Mouse (Mus musculus) left cerebral cortex, postnatal 25 days (tissue): ENCODE measurements around the gene Pde4d. TPM values are rescaled to one million over a fixed set of nuclear protein-coding genes. Genes with fewer than 3 reads are reported as not detected.

Experiments used
- DNase-seq, 2 experiments: peaks; one replicate each; pipeline ENCODE4 v3.0.0; 2022; ENCODE audit warnings: low spot score in 2 of 2, mixed read lengths in 1 of 2
- intact Hi-C: fragments of 180-260 bp; cut with DNase I; formaldehyde crosslinking; loops from one replicate; pipeline ENCODE4 v1.15.1; 2025
- total RNA-seq, 2 experiments: library from RNA; stranded (reverse); gene quantifications; 2 replicates each; pipeline ENCODE4 v1.2.3; 2021

Gene Pde4d
- total RNA-seq, 2 experiments from 2014 or later: 108 to 116 TPM

DNA sequence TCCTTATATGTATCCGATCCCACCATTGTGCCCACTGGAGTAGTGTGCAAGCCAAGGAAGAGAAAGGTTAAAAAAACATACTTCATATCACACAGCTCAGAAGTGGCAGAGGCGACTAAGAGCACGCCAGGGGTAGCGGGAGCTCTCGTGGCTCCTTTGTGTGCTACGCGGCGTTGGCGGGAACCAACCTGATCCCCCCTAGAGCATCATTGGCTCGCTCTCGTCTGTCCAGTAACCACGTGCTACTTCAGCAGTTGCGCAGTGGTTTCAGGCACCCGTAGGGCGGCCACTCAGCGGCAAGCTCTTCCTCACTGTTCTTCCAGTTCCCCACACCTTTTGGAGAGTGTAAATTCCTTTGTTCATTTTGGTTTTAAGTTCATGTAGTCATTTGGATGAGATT, 758.9 kb downstream of the Pde4d start:
- DNase-seq: no peak
- intact Hi-C loops: no loop called here

GRCm38 (mm10) chr13:109209413-109209812, 759.7 kb downstream of the Pde4d start:
- intact Hi-C loops: no loop called here
- no peak for DNase-seq

GRCm38 (mm10) chr13:109210403-109210802, 760.7 kb downstream of the Pde4d start:
- intact Hi-C loops: loop anchor here (5.0 to 10.0 kb wide), 5 partner anchors 93 to 1018 kb away; no protein-coding TSS in a partner anchor
- DNase-seq: peak; percentile 82 to 88

DNA sequence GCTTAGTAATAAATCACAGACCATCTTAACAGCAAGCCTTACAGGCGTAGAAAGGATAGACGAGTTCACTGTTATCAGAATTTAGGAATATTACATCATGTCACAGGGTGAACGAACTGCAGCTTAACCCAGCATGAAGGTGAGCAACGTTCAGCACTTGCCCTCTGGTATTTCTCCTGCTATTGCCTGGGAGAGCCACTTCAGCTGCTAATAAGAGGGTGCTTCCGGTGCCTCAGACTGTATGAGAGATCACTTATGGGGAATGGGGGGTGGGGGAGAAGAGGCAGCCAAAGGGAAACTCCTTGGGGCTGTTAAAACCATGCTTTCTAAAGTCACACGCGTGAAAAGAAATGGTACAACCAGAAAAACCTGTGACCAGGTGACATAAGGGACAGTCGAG, 761.7 kb downstream of the Pde4d start:
- no peak for DNase-seq
- intact Hi-C loops: loop anchor here (1.0 to 10.0 kb wide), 6 partner anchors 94 to 1019 kb away; no protein-coding TSS in a partner anchor

DNA sequence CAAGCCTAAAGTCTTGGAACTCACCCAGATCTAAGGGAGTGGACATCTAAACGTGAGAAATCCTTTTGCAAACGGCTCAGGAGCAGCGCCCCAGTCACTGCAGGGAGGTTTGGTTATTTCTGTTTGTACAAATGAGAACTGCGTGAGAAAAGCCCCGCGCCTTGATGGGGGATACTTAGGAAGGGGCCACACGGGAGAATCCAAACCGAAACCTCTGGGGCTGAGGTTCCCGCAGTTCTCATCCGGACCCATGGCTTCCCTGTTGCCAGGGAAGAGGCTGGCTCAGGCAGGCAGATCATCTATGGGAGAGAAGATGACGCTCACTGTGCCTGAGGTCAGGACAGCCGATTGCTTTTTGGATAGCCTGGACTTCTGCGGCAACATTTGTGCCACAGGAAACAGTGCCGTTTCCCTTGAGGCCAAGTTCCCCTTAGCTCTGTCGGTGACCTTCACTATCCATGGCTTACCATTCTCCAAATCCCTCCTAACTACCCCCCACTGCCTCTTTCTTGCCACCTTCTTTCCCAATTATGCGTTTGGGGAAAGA, 762.3 kb downstream of the Pde4d start:
- DNase-seq: no peak
- intact Hi-C loops: loop anchor here (1.0 to 10.0 kb wide), 7 partner anchors 95 to 1020 kb away; no protein-coding TSS in a partner anchor

GRCm38 (mm10) chr13:109212788-109213473, 763.2 kb downstream of the Pde4d start:
- intact Hi-C loops: loop anchor here (2.0 to 10.0 kb wide), 6 partner anchors 96 to 1021 kb away; no protein-coding TSS in a partner anchor
- peak; percentile 35 to 42 for DNase-seq

DNA sequence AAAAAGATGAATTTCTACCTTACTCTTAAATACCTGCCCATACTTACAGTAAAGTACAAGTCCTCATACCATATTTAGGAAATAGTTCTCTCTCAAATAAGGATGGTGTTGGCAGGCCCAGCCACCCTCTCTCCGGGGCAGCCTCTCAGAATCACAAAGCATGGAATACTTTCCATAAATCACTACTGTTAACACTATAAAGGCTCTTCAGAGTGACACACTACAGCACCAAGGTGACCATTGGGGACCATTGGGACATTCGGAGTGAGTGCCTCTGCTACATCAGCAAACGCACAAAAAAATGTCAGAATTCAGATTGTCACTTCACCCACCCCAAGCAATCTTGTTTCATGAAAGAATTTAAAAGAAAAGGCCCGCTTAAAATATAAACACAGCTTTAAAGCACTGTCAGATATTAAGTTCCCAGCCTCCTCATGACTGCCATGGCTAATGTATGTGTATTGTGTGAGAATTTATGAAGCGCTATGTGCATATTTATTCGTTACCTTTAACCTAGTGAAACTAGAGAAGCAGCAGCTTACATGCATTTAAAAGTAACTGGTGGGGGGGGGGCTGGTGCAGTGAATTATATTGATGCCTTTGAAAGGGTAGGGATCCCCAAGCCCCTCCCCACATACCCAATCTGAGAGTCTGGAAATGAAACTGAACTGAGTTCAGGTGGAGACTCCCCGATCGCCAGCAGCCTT, 769.4 kb downstream of the Pde4d start:
- no peak for DNase-seq
- intact Hi-C loops: loop anchor here (10.0 kb wide), 1 partner anchor 834 kb away; no protein-coding TSS in a partner anchor

- DNase-seq: peak; percentile 42 to 46
- intact Hi-C loops: loop anchor here (1.0 to 2.0 kb wide), 4 partner anchors 114 to 507 kb away; no protein-coding TSS in a partner anchor
These were observed 779.3 kb downstream of the Pde4d start for GRCm38 (mm10) chr13:109228967-109229617.

GRCm38 (mm10) chr13:109229618-109230334, 780.0 kb downstream of the Pde4d start:
- intact Hi-C loops: loop anchor here (1.0 to 10.0 kb wide), 5 partner anchors 113 to 507 kb away; no protein-coding TSS in a partner anchor
- DNase-seq: no peak

GRCm38 (mm10) chr13:109230335-109230987, 780.7 kb downstream of the Pde4d start:
- intact Hi-C loops: loop anchor here (10.0 kb wide), 1 partner anchor 214 kb away; no protein-coding TSS in a partner anchor
- DNase-seq: no peak

- intact Hi-C loops: loop anchor here (10.0 kb wide), 1 partner anchor 213 kb away; no protein-coding TSS in a partner anchor
- DNase-seq: no peak
These were observed 782.2 kb downstream of the Pde4d start for GRCm38 (mm10) chr13:109231848-109232460.

DNA sequence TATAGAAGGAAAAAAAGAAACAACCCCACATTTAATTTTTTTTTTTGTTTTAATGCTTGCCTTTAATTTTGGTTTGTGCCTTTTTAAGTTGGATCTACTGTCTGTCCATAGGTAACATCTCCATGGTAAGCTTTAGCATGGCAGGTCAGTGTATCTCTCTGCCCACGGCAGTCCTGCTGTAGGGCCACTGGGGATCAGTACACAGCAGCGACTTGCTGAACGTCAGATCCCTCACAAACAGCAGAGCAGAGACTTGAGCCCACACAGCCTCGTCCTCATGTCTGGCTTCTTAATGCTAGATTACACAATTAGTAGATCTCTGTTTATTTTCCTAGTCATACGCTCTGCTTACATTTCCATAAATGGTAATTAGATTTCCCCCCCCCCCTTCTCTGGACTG, 782.8 kb downstream of the Pde4d start:
- intact Hi-C loops: loop anchor here (10.0 kb wide), 1 partner anchor 212 kb away; no protein-coding TSS in a partner anchor

GRCm38 (mm10) chr13:109233911-109234613, 784.3 kb downstream of the Pde4d start:
- peak in 1 of 2 experiments; percentile 52 for DNase-seq
- intact Hi-C loops: loop anchor here (10.0 kb wide), 1 partner anchor 211 kb away; no protein-coding TSS in a partner anchor

More for the DNA sequence above, 782.8 kb downstream of the Pde4d start:
- DNase-seq: no peak

DNA sequence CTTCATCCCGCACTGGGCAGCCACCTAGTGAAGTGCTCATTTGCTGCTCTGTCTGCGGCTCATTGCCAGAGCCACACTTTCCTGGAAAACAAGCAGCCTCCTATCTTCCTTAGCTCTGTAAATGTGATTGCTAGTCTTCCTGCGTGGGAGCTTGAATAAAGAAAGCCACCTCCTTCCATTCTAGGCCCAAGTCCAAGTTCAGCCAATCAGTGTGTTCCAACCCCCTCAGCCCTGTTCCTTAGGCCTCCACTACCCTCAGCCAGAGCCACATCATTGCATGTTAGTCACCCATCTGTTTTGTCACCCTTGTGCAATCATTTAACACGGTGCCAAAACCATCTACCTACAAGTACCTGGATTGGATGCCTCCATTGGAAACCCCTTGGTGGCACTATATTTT, 786.3 kb downstream of the Pde4d start:
- DNase-seq: peak; percentile 42 to 89
- intact Hi-C loops: loop anchor here (2.0 to 10.0 kb wide), 2 partner anchors 43 to 209 kb away; no protein-coding TSS in a partner anchor

- intact Hi-C loops: loop anchor here (10.0 kb wide), 1 partner anchor 206 kb away; no protein-coding TSS in a partner anchor
- no peak for DNase-seq
These were observed 788.9 kb downstream of the Pde4d start for GRCm38 (mm10) chr13:109238670-109239069.

- intact Hi-C loops: loop anchor here (10.0 kb wide), 1 partner anchor 206 kb away; no protein-coding TSS in a partner anchor
- peak in 1 of 2 experiments; percentile 42 for DNase-seq
These were observed 789.5 kb downstream of the Pde4d start for GRCm38 (mm10) chr13:109239296-109239695.

DNA sequence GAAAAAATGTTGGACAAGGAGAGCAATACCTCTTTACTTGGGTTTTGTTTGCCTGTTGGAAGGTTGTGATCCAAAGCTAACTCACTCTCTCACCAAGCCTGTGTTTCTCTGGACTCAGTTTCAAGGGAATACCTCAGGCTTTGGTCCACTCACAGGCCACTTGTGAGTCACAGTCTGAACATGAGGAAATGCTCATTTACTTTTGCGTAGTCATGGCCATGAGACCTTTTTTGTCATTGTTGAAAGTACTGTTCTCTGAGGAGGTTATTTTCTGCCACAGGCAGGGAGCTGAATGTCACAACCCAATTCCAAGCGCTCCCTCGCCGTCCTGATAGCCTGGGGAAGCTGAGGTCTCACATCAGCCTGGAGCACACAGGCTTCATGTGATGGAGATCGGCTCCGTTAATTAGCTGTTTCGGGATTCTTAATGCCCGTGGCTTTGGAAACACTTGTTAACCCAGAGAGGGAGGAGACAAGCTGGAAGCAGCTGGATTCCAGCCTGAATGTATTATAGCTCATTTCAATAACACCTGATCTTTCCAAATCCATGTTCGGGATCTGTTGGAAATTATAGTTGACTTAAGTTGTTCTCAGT, 792.8 kb downstream of the Pde4d start:
- intact Hi-C loops: no loop called here
- no peak for DNase-seq
